Mouse (Mus musculus): ENCODE measurements around the gene Runx2. TPM values are rescaled to one million over a fixed set of nuclear protein-coding genes. Genes with fewer than 3 reads are reported as not detected.

Runx2 gene
- polyA plus RNA-seq, 1 experiment from 2014 or later = 0.74 TPM

- H3K4me2 ChIP-seq = no peak overlapping the region
These were observed 215.5 kb downstream of the Runx2 start for GRCm38 (mm10) chr17:44599132-44599531.

GRCm38 (mm10) chr17:44597918-44598504 is 216.6 kb downstream of the Runx2 start:
- H3K4me3 ChIP-seq = no peak overlapping the region
- no peak overlapping the region for H3K9ac ChIP-seq
- no peaks in the 10 kb centered on the region for H3K9me3 ChIP-seq (replicated peaks)
- 73% methylated on average over 8 of the region's 8 CpGs for WGBS (ENCODE audit: insufficient replicate concordance)
- H3K4me1 ChIP-seq = no peaks in the 10 kb centered on the region
- no peaks in the 10 kb centered on the region for H3K36me3 ChIP-seq
- H3K27me3 ChIP-seq (replicated peaks) = no peaks in the 10 kb centered on the region
- H3K27ac ChIP-seq = no peak overlapping the region
- ATAC-seq = no peak
- no peak overlapping the region for H3K4me2 ChIP-seq

More at GRCm38 (mm10) chr17:44599132-44599531, 215.5 kb downstream of the Runx2 start:
- Histone ChIP-seq H3K9me3 (replicated peaks) (no peaks in the 10 kb centered on the region), H3K36me3 (no peaks in the 10 kb centered on the region), H3K27me3 (replicated peaks) (no peaks in the 10 kb centered on the region), H3K4me1 (no peaks in the 10 kb centered on the region), H3K9ac (no peak overlapping the region), H3K27ac (no peak overlapping the region), H3K4me3 (no peak overlapping the region)
- ATAC-seq = no peak
- WGBS (ENCODE audit: insufficient replicate concordance) = 64% methylated on average over 2 of the region's 2 CpGs

GRCm38 (mm10) chr17:44592737-44593090 is 221.9 kb downstream of the Runx2 start:
- H3K27ac ChIP-seq = no peak overlapping the region
- WGBS (ENCODE audit: insufficient replicate concordance) = 81% methylated on average over 6 of the region's 6 CpGs
- H3K9ac ChIP-seq = no peak overlapping the region

GRCm38 (mm10) chr17:44592067-44592736 is 222.4 kb downstream of the Runx2 start:
- Histone ChIP-seq H3K4me2 (no peak overlapping the region), H3K9ac (no peak overlapping the region), H3K9me3 (replicated peaks) (no peaks in the 10 kb centered on the region), H3K27me3 (replicated peaks) (no peaks in the 10 kb centered on the region), H3K27ac (no peak overlapping the region), H3K4me3 (no peak overlapping the region), H3K4me1 (no peaks in the 10 kb centered on the region), H3K36me3 (no peaks in the 10 kb centered on the region)
- WGBS (ENCODE audit: insufficient replicate concordance) = 67% methylated on average over 16 of the region's 16 CpGs
- ATAC-seq = no peak

More at GRCm38 (mm10) chr17:44592737-44593090, 221.9 kb downstream of the Runx2 start:
- Histone ChIP-seq H3K9me3 (replicated peaks) (no peaks in the 10 kb centered on the region), H3K4me1 (no peaks in the 10 kb centered on the region), H3K4me3 (no peak overlapping the region), H3K27me3 (replicated peaks) (no peaks in the 10 kb centered on the region), H3K36me3 (no peaks in the 10 kb centered on the region), H3K4me2 (no peak overlapping the region)
- ATAC-seq = no peak

- H3K4me2 ChIP-seq = no peak overlapping the region
- no peaks in the 10 kb centered on the region for H3K9me3 ChIP-seq (replicated peaks)
- H3K9ac ChIP-seq = no peak overlapping the region
- H3K36me3 ChIP-seq = no peaks in the 10 kb centered on the region
- H3K27me3 ChIP-seq (replicated peaks) = no peaks in the 10 kb centered on the region
- no peak overlapping the region for H3K27ac ChIP-seq
- no peaks in the 10 kb centered on the region for H3K4me1 ChIP-seq
- ATAC-seq = no peak
- no peak overlapping the region for H3K4me3 ChIP-seq
- WGBS (ENCODE audit: insufficient replicate concordance) = 63% methylated on average over 3 of the region's 3 CpGs
These were observed 226.1 kb downstream of the Runx2 start for GRCm38 (mm10) chr17:44588470-44588869.

- 56% methylated on average over 3 of the region's 3 CpGs for WGBS (ENCODE audit: insufficient replicate concordance)
- ATAC-seq = no peak
- H3K27ac ChIP-seq = no peak overlapping the region
These were observed 226.6 kb downstream of the Runx2 start for GRCm38 (mm10) chr17:44588020-44588419.

GRCm38 (mm10) chr17:44586196-44586595 is 228.4 kb downstream of the Runx2 start:
- H3K9ac ChIP-seq = no peak overlapping the region
- no peak for ATAC-seq
- no peak overlapping the region for H3K4me3 ChIP-seq
- H3K4me1 ChIP-seq = no peaks in the 10 kb centered on the region
- 64% methylated on average over 3 of the region's 3 CpGs for WGBS (ENCODE audit: insufficient replicate concordance)
- no peak overlapping the region for H3K27ac ChIP-seq
- H3K27me3 ChIP-seq (replicated peaks) = no peaks in the 10 kb centered on the region
- no peaks in the 10 kb centered on the region for H3K36me3 ChIP-seq
- H3K4me2 ChIP-seq = no peak overlapping the region
- no peaks in the 10 kb centered on the region for H3K9me3 ChIP-seq (replicated peaks)

More at GRCm38 (mm10) chr17:44588020-44588419, 226.6 kb downstream of the Runx2 start:
- Histone ChIP-seq H3K4me2 (no peak overlapping the region), H3K4me1 (no peaks in the 10 kb centered on the region), H3K36me3 (no peaks in the 10 kb centered on the region), H3K9ac (no peak overlapping the region), H3K9me3 (replicated peaks) (no peaks in the 10 kb centered on the region), H3K4me3 (no peak overlapping the region), H3K27me3 (replicated peaks) (no peaks in the 10 kb centered on the region)

- Histone ChIP-seq H3K27me3 (replicated peaks) (no peaks in the 10 kb centered on the region), H3K9me3 (replicated peaks) (no peaks in the 10 kb centered on the region), H3K9ac (no peak overlapping the region), H3K4me1 (no peaks in the 10 kb centered on the region), H3K36me3 (no peaks in the 10 kb centered on the region), H3K4me3 (no peak overlapping the region), H3K4me2 (no peak overlapping the region), H3K27ac (no peak overlapping the region)
- WGBS (ENCODE audit: insufficient replicate concordance) = 69% methylated on average over 6 of the region's 6 CpGs
- ATAC-seq = no peak
These were observed 229.8 kb downstream of the Runx2 start for GRCm38 (mm10) chr17:44584781-44585180.

- no peak for ATAC-seq
- no peaks in the 10 kb centered on the region for H3K36me3 ChIP-seq
- 58% methylated on average over 5 of the region's 5 CpGs for WGBS (ENCODE audit: insufficient replicate concordance)
- no peaks in the 10 kb centered on the region for H3K4me1 ChIP-seq
- H3K27ac ChIP-seq = no peak overlapping the region
- no peaks in the 10 kb centered on the region for H3K9me3 ChIP-seq (replicated peaks)
- H3K9ac ChIP-seq = no peak overlapping the region
- no peak overlapping the region for H3K4me2 ChIP-seq
- no peak overlapping the region for H3K4me3 ChIP-seq
- no peaks in the 10 kb centered on the region for H3K27me3 ChIP-seq (replicated peaks)
These were observed 236.8 kb downstream of the Runx2 start for GRCm38 (mm10) chr17:44577791-44578190.

- Histone ChIP-seq H3K36me3 (no peaks in the 10 kb centered on the region), H3K4me2 (no peak overlapping the region), H3K4me3 (no peak overlapping the region), H3K9me3 (replicated peaks) (no peaks in the 10 kb centered on the region), H3K27ac (no peak overlapping the region), H3K9ac (no peak overlapping the region), H3K4me1 (no peaks in the 10 kb centered on the region), H3K27me3 (replicated peaks) (no peaks in the 10 kb centered on the region; the same call in 1 of the 2 replicates)
- 76% methylated on average over 5 of the region's 5 CpGs for WGBS (ENCODE audit: insufficient replicate concordance)
- no peak for ATAC-seq
These were observed 243.7 kb downstream of the Runx2 start for GRCm38 (mm10) chr17:44570899-44571298.

GRCm38 (mm10) chr17:44569020-44569621 is 245.5 kb downstream of the Runx2 start:
- Histone ChIP-seq H3K27me3 (replicated peaks) (no peaks in the 10 kb centered on the region; the same call in 1 of the 2 replicates), H3K27ac (no peak overlapping the region), H3K4me2 (no peak overlapping the region), H3K4me1 (no peaks in the 10 kb centered on the region), H3K9me3 (replicated peaks) (no peaks in the 10 kb centered on the region), H3K4me3 (no peak overlapping the region), H3K9ac (no peak overlapping the region), H3K36me3 (no peaks in the 10 kb centered on the region)
- 74% methylated on average over 8 of the region's 8 CpGs for WGBS (ENCODE audit: insufficient replicate concordance)
- no peak for ATAC-seq

- no peaks in the 10 kb centered on the region for H3K36me3 ChIP-seq
- no peaks in the 10 kb centered on the region for H3K9me3 ChIP-seq (replicated peaks)
- no peak overlapping the region for H3K4me2 ChIP-seq
- no peak overlapping the region for H3K27ac ChIP-seq
- 68% methylated on average over 5 of the region's 5 CpGs for WGBS (ENCODE audit: insufficient replicate concordance)
- no peak for ATAC-seq
- no peak overlapping the region for H3K4me3 ChIP-seq
- H3K4me1 ChIP-seq = no peaks in the 10 kb centered on the region
- H3K9ac ChIP-seq = no peak overlapping the region
- H3K27me3 ChIP-seq (replicated peaks) = no peaks in the 10 kb centered on the region; the same call in 1 of the 2 replicates
These were observed 247.6 kb downstream of the Runx2 start for GRCm38 (mm10) chr17:44566992-44567391.
